Mouse (Mus musculus): ENCODE measurements at regions not wholly inside any gene's neighbourhood (a gene's known extent, or its start where the extent isn't known, plus 50 kb on each side); places are given as distances from the start of the nearest gene placed in this dataset.

- TF ChIP-seq CTCF (conservative IDR thresholded peaks at IDR 0.05; ENCODE audit: insufficient read depth, insufficient read length, low read depth, low read length) (no peak), POLR2A (IDR thresholded peaks at IDR 0.05; ENCODE audit: low read depth, low read length) (no peak)
Observed at GRCm38 (mm10) chr16:87130733-87131640, 223.0 kb upstream of the N6amt1 start.

Measured in kidney, adult 2 months (tissue).